Mouse (Mus musculus): ENCODE measurements around the gene Ms4a15.

Gene Ms4a15

DNA sequence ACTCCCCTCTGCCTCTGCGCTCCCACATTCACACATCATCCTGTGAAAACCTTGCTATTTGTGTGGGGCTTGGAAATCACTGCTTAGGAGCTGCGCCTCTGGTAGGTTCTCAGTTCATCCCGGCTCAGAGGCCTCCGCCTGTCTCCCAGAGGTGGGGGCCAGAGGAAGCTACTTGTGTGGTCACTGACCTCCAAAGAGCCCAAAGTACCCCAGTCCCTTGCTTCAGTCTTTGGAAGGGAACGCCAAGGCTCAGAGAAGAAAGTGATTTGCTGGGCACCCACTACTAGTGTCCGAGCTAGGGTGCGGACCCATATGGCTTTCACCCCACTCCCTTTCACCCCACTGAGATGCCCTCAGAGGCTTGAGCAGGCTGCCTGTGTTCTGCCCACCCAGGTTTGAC lies at the start of gene Ms4a15:
Ms4a15 (minus strand) TSS at position 101 of the 400 bp plus-strand sequence.
- DNase-seq: no peak

DNA sequence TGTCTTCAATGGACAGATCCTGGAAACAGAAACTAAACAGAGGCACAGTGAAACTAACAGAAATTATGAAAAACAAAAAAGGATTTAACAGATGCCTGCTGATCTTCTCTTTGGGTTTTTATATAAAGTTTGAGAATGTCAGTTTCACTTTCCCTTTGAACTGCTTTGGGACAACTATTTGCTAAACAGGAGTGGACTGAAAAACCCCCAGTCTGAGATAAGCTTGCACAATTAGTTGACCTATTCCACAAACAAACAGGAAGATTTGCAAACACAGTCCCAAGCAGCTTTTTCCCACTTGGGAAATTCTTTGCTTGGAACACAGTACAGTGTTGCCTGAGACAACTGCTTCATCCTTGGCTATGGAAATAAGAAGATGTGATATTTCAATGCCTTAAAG lies 44.5 kb upstream of the Ms4a15 start:
- DNase-seq: no peak

DNA sequence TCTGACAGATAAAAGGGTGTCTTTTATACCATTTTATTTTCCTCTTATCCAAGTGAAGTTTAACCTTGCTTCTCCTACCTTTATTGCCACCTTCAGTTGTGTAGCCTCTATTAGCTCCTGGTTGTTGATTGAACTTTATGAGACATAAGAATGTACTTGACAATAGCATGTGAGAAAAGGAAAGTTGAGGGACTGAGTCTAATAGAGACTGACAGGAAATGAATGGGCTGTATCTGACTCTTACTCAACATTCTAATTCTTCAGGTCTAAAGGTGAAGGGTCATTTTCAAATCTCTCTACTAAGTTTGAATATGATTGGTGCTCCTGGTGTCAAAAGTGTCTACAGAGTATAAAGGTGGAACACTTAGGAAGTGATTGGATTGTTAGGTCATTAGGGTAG lies 29.3 kb upstream of the Ms4a15 start:
- DNase-seq: no peak

DNA sequence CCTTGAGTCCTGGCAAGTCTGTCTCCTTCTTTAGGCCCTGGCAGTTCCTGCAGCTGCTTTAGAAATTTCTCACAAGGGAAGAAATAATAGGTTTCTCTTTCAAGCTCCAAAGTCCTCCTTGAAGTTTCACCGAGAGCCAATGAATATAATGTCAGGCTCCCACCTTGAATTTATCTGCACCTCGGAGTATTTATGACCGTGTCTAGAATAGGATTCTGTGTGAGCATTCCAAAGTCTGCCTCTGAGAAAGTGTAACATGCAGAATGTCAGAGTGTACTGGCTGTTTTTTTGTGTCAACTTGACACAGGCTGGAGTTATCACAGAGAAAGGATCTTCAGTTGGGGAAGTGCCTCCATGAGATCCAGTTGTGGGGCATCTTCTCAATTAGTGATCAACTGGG lies 24.8 kb upstream of the Ms4a15 start, which contains the start of gene Ms4a18:
Ms4a18 (minus strand) TSS at position 141 of the 400 bp plus-strand sequence.
- no peak for DNase-seq

DNA sequence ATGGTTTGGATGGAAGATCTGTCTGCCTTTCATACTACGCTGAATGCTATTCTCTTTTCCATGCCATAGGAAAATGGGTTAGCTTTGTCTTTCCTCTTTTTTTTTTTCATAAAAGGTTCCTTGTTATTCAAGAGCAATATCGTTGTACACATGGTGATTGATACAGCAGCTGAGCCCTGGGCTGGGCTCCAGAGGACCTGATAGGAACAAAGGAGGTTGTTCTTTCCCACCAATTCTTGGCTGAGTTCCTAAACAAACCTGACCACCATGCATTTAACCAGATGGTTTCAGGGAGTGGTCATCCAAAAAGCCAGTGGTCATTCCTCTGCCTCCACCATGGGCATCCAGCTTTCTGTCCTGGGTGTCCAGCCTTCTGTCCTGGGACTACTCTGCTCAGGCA lies 24.2 kb upstream of the Ms4a15 start:
- no peak for DNase-seq

DNA sequence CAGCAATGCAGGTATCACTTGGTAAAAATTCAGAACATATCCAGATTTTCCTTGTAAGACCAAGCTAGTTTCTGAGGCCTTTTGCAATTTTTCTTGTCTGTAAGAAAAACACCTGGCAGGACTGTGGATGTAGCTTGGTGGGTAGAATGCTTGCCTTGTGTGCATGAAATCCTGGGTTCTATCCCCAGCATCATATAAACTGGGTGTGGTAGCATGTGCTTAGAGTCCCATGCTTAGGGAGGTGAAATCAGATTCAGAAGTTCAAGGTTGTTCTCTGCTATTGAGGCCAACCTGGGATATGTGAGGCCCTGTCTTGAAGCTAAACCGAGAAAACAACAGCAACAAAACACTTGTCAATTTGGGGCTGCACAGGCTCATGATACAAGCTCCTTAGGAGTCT lies 22.9 kb upstream of the Ms4a15 start:
- no peak for DNase-seq

DNA sequence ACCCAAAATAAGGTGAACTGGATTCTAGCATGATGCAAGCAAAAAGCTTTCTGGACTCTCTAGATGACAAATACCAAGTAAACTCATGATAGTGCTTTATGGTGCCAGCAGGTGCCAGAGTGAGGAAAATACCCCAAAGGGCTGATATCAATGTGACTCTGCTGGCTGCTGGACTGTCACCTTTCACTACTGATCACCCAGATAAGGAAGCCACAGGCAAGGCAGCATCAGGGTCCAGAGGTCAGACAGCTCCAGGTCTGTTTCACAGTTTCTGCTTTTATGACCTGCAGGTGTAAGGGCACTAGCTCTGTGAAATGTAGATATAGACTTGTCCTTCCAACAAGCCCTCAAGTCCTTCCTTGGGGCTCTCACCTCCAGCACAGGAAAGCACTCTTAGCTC lies 22.4 kb upstream of the Ms4a15 start:
- DNase-seq: no peak

DNA sequence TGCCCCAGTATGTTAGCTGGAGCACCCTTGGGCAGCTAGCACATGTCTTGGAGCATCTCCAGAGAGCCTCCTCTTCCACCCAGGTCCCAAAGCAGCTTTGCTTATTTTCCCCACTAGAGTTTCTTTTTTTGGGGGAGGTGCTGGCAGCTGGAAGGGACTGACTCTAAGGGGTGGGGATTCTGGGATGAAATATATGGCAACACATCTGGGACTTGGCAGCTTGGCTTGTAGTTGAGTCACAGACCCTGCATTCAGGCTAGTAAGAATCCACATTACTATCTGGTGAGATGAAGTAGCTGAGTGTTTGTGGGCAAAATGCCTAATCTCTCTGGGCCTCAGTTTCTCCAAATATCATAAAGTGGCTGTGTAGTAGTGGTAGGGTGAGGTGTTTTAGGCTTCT lies 1.1 kb downstream of the Ms4a15 start:
- DNase-seq: no peak

DNA sequence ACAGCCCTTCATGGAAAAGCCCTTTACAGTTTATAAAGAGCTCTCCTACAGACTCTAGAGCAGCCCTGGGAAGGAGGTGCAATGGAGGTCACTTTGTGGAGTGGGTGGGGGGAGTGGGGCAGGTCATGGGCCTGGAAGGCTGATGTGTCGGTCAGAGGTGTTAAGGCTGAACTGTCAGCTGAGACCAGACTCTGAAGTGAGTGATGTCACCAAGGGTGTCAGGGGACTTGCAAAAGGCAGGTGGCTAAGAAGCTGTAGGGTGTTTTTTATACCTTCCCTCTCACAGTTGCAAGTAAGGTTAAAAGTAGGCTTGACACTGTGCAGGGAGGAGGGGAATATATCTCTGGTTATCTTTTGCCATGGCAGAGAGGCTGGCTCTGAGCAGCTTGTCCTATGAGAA lies 2.3 kb downstream of the Ms4a15 start:
- DNase-seq: no peak

DNA sequence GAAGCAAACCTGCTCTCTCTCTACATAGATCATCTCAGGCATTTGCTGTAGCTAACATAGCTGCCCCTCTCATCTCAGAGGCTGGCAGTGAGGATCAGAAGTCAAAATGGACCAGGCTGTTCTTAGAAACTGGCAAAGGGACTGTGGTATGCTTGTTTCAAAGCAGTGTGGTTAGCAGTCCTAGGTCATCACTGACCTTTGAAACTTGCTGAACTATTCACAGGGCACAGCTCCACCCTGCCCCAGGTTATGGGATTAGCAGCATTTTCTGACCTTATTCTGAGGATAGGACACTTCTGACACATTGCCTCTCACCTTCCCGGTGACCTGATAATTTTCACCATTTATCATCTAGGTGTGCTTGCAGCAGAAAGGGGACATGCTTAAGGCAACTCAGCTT lies 4.5 kb downstream of the Ms4a15 start:
- no peak for DNase-seq

DNA sequence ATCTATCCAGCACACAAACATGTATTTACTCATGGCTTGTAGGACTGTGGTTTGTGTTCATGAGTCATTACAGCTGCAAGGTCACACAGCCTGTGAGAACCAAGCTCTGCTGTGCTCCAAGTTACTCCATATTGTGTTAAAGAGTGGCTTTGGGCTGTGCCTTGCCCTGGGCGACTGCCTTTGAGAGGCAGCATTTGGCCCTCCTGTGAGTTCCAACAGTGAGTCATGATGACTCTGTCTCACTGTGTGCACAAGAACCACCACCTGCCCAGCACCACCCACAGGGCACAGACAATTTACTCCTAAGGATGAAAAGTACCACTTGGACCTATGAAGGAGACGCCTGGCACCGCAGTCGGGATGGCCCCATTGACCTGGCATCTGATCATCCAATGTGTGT lies 7.2 kb downstream of the Ms4a15 start:
- DNase-seq: no peak

DNA sequence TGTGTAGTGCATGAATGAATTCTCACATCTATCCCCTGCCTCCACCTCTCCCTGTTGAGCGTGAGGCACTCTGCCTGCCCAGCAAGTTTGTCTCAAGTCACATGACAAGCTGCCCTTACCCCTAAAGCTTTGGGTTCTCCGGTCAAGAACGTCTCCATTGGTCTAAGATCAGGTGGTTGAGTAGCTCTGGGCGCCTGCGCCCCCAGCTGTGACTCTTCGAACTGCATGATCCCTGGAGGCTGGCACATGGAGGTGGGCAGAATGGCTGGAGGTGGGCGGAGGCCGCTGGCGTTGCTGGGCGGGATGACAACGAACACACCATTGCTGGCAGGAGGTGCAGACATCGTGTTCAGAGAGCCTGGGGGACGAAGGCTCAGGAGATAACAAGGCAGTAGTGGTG lies 8.5 kb downstream of the Ms4a15 start:
- DNase-seq: no peak

DNA sequence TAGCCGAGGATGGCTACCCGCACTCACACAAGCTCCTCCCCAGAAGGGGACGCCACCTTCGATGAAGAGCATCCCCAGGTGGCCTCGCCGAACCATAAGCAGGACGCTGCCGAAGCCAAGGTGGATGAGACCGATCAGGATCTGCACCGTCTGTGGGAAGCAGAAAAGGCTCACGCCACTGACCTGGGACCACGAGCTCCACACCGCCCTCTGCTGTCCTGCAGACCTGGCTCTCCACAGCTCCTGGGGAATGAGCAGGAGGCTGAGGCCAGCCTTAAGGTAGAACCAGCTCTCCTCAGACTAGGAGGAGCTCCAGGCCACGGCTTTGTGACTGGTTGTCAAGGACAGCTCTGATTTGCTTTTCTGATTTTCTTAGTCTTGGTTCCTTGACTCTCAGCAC lies 9.9 kb downstream of the Ms4a15 start:
- DNase-seq: peak; percentile 29

DNA sequence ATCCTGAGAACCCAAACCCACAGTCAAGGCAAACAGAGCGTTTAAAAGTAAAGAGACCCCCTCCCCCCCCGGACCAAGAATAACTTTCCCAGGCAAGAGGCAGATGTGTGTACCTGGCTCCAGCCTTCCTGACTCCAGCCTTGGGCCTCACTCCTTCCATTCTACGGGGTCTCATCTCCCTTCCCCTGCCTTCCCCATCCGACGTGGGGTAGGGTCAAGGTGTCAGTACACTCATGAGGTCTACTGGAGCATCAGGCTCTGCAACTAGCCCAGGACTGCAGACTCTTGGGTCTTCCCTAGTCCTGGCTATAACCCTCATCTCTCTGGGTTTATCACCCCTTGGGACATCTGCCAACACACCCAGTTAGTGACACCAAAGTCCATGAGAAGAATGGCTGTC lies 12.8 kb downstream of the Ms4a15 start:
- DNase-seq: no peak

DNA sequence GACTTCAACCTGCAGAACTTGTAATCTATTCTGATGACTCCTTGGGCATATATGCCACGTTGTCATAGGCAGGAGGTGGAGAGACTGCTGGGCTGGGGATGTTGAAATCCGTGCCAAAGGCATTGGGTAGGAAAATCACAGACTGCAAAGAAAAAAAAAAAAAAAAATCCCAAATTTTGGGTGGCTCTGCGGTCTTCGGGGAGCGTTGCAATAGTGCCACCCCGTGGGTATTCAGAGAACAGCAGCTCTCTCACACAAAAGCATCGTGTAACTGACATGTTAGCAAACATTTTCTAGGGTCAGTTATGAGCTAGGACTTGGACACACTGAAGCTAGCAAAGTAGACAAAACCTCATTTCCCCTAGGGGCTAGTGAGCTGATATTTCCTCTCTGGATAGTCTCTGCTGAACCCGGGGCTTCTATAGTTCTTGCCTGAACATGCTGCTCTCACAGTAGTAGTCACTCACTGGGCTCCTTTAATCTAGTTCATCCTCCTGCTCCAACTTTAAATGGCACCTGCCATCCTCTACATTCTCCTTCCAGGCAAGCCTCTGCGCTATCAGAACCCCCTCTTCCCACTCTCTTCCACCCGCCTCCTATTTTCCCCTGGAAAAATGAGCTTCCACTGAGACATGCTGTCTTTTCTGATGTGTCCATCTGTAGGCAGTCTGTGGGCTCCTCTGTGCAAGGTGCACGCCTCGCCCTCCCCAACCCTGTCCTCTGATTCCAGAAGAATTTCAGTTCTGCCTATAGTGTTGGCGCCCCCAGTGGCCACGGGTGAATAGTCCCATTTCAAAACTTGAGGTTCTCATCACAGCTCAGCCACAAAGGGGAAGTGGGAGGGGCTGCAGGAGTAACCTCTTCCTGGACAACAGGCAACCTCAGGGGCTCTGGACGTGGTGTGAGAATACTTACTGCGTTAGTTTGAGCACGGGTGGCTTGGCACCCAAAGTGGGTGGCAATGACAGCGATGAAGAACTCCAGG lies 13.6 kb downstream of the Ms4a15 start:
- peak; percentile 81 for DNase-seq

DNA sequence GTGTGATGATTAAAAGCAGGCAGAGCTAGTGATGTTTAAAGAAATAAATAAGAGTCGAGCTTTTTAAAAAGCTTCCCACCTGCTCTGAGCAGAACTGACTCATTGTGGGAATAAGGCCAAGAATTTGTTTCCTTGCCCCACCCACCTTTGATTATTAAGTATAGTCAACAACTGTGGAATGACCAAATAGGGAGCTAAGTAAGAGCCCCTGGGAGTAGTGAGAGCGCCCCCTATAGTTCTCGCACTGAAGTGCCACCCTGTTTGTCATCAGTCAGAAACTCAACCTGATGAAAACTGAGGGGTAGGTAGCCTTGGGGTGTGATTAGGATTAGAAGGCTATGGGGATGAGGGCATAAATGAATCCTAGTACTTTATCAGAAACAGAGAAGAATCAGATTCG lies 16.7 kb downstream of the Ms4a15 start:
- no peak for DNase-seq

DNA sequence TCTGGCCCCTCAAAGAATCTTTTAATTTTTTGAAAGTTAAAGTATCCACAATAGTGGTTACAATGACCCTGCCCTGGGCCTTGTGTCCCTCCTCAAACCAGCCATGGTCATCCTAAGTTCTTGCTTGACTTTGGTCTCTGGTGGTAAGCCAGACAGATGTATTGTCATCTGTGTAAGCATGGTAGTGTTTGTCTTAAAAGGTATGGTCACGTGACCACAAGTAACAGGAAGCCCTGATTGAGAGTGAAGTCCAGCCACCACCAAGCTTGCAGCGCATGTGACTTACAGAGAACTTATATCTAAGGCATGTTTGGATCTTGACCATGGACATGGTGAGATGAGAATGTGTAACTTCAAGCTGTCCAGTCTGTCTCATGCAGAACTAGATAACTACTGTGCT lies 17.9 kb downstream of the Ms4a15 start:
- DNase-seq: no peak

DNA sequence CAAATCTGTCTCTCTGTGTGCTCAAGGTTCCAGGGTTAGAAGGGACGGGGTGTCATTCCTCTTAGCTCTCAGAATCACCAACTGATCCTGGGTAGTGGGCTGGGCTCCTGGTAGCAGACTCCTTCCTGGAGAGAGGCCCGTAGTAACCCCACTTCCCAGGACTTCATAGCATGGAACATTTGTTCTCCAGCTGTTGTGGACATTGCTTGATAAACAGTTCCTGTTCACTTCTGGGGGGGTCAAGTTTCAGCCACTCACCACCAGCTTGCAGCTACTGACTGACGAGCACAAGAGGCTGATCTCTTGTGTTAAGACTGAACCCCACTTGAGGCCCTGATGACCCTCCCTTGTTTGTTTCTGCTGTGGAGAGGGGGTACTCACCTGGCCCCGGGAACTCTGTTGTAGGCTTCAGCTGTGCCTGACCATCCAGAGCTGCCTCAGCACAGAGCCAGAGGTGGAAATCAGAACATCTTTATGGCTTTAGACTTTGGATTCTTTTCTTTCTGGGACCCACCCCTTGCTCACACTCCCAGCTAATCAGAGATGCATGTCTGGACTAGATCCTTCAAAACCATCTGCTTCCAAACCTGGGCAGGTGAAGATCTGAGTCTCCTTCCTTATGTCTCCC lies 18.7 kb downstream of the Ms4a15 start, which contains the start of gene Ms4a10:
Ms4a10 (minus strand) TSS at position 433 of the 628 bp plus-strand sequence.
- DNase-seq: no peak

DNA sequence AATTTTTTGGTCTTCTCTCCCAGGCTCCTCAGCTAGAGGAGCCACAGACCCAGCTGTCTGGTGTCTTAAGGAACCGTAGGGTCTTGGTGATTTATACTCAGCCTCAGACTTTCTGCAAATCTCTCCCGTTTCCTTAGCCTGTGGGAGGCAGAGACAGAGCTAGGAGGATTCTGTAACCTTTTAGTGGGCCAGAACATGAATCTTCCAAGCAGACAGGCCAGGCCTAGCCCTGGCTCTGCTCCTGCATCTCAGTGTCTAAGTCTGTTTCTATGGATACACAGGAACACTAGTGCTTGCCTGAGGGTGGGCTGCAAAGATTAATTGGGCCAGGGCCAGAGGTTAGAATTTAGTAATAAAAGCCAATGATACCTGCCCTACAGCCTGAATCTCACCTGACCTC lies 19.9 kb downstream of the Ms4a15 start:
- no peak for DNase-seq

DNA sequence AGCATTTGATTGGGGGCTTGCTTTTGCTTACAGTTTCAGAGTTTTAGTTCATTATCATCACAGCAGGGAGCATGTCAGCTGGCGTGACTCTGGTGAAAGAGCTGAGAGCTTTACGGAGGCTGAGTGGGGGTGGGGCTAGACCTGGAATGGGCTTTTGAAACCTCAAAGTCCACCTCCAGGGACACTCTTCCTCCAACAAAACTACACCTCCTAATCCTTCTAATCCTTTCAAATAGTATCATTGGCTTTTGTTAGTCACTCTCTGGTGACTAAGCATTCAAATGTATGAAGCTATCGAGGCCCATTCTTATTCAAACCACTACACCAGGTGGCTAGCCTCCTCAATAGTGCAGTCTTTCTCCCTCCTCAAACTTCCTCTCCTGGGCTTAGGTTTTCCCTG lies 20.4 kb downstream of the Ms4a15 start:
- no peak for DNase-seq

DNA sequence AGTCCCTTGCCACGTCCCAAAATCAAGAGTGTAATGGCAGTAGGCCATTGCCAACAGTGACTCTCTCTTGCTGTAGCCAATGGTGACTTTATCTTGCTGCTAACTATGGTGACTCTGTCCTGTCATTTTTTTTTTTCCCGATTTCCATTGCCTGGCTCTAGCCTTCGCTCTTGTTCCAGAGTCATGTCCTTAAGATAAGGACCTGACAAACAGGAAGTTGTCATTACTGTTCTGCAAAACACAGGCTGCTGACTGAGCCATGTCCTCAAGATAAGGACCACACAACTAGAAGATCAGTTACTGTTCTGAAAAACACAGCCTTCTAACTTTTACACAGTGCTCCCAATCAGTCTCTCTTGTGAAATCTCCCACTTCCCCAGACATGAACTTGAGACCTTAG lies 22.6 kb downstream of the Ms4a15 start:
- no peak for DNase-seq

DNA sequence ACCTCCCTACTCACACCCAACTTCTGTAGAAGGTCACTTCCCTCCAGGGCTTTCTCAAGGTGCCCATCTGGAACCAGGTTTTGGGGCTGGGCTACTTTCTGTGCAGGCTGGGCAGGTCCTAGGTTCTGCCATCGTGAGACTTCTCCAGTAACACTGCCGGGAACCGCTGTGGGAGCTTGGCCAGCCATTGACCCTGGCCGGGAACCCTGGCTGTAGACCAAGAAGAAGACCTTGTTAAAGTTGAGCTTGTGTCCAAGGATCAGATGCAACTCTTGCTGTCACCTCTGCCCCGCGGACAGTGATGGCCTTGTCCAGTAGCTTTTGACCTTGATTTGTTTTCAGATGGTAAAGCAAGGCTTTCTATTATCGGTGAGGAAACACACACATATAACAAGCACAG lies 24.5 kb downstream of the Ms4a15 start:
- DNase-seq: no peak

DNA sequence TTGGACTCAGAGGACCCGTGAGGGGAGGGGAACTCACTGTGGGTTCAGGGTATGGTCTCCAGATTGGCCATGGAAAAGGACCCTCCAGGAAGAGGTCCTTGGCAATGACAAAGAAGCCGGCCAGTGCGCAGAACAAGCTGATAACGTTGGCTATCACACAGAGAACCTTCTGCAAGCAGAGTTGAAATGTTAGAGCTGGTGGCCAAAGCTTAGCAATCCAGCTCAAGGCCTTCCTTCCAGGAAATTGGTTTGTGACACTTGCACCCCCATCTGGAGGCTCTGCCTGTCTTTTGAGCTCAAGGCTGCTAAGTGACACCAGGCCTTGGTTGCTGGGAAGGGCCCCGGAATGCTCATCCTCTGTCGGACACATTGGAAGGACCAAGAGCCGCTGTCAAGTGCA lies 27.3 kb downstream of the Ms4a15 start:
- DNase-seq: no peak

DNA sequence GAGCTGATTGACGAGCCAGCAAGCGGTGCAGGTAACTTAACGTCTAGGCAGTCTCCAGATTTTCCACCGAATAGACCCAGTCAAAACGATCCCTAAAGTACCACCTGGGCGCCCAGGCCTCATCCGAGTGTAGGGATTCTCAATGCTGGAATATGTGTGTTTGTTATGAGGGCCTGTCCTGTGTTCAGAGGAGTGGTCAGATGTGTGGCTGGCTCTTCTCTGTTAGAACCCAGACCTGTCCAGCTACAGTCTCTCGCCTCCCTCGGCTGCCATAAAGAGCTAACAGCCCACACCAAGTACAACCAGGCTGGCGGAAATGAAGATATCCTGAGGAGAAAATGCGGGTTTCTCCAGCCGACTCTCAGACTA lies 33.1 kb downstream of the Ms4a15 start:
- DNase-seq: no peak
